Mouse (Mus musculus) thymus, postnatal 0 days (tissue): ENCODE measurements around the gene Rgs7bp. TPM values are rescaled to one million over a fixed set of nuclear protein-coding genes. Genes with fewer than 3 reads are reported as not detected.
A peak's percentile ranks its signal among the peaks of the same experiment; 100 is the strongest.

Source experiments
- DNase-seq: peaks from one replicate; pipeline ENCODE4 v3.0.0-alpha.2; 2015; ENCODE audit warnings: low spot score
- polyA plus RNA-seq: library from polyadenylated mRNA; unstranded; fragments of >200 nt; fragmentation: Nextera tagmentation; extraction: Ambion mirVana; gene quantifications from 2 replicates; pipeline ENCODE4 v1.2.1, GENCODE M21; 2015

The Rgs7bp gene
- polyA plus RNA-seq, 1 experiment from 2014 or later: 0.29 TPM

GRCm38 (mm10) chr13:105008891-105009290 is 45.8 kb downstream of the Rgs7bp start:
- DNase-seq: no peak

DNA sequence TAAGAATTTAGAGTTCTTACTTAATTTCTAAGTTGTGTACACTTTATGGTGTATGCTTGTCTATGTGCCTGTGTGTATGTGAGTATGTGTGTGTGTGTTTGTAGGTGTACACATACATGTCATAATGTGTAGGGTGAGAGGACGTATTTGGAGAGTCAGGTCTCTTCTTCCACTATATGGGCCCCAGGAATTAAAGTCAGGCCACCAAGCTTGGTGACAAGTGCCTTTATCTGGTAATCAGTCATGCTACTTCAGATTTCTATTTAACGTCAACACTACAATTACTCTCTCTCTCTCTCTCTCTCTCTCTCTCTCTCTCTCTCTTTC is 51.9 kb downstream of the Rgs7bp start:
- DNase-seq: no peak

DNA sequence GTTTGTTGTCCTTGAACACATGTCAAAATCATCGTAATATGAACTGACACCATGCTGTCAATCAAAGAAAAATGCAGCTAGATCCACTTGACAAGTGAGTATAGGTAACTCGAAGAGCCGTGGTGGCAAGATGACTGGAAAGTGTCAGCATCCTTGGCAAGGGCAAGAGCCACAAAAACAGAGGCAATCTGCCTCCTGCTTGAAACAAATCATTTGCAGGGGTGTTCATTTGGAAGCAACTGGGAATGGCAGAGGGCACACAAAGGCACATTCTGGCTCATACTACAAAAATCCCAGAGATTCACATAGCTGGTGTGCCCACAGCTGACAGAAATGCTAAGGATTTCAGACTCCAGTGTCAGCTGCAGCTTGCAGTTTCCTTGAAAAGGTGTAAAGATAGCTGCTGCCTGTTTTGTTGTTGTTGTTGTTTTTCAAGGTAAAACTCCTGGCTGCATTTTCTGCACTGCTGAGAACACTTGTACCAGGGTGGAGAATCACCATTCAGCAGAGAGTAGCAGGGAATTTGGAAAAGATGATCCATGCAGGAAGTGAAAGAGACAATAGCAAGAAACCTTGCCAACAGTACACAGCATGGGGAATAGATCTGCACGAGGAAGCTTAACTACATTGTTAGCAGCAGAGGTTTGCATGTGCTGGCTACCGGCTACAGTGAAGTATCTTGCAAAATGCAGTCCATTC is 52.4 kb downstream of the Rgs7bp start:
- DNase-seq: no peak

GRCm38 (mm10) chr13:105001714-105002113 is 53.0 kb downstream of the Rgs7bp start:
- DNase-seq: no peak

GRCm38 (mm10) chr13:104988811-104989258 is 65.9 kb downstream of the Rgs7bp start:
- no peak for DNase-seq

GRCm38 (mm10) chr13:104988009-104988540 is 66.7 kb downstream of the Rgs7bp start:
- DNase-seq: no peak

DNA sequence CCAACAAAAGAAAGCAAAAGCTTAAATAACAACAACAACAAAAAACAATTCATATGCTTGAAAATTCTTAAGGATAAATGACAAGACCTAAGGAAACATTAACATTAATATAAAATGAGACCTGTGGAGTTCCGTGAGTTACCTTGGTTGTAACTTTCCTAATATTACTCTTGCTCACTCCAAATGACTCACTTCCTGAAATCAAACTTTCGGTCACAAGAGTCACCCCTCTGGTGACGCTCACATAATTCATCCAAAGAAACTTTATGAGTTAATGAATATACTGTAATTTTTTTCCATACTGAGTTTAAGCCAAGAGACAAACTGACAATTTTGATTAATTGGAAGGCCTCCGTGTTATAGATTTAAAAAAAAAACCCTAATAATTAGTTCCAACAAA is 69.0 kb downstream of the Rgs7bp start:
- no peak for DNase-seq

DNA sequence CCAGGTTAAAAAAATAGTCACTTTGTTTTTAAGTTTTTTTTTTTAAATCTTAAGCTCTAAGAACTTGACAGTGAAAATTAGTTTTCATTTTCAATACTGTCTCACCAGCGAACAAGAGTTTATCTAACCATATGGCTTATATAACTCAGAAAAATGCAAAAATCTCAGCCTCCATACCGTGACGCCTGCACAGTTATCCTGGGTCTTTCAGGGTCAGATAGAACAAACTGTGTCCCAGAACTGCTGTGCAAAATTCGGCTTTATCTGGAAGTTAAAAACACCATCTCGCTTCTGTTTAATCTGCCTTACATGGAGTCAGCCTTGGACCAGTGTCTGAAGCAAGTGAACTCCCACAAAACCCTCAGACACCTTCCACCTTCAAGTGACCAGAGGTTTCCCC is 70.7 kb downstream of the Rgs7bp start:
- no peak for DNase-seq

- no peak for DNase-seq
These were observed 71.9 kb downstream of the Rgs7bp start for GRCm38 (mm10) chr13:104982781-104983353.

- DNase-seq: no peak
These were observed 76.6 kb downstream of the Rgs7bp start for GRCm38 (mm10) chr13:104978176-104978575.

- DNase-seq: no peak
These were observed 87.2 kb downstream of the Rgs7bp start for GRCm38 (mm10) chr13:104967486-104967885.

DNA sequence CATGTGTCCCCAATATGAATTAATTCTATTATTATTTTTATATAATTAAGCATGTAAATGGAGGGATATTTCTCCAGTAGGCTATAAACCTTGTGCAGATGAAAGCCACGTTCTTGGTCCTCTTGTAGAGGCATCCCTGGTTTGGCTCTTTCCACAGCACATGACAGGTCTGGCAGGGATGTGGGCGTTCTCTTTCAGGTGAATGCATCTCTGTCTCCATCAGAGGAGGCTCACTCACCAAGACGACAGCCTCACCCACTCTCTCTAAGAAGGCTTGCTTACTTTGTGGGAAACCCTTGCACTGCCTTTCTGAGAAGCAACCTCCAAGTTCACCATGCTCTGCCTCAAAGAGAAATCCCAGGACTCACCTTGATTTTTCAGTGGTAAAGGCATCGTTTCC is 91.0 kb downstream of the Rgs7bp start:
- DNase-seq: no peak

GRCm38 (mm10) chr13:104962716-104963411 is 91.9 kb downstream of the Rgs7bp start:
- no peak for DNase-seq

- no peak for DNase-seq
These were observed 92.6 kb downstream of the Rgs7bp start for GRCm38 (mm10) chr13:104962166-104962565.

- DNase-seq: no peak
These were observed 93.6 kb downstream of the Rgs7bp start for GRCm38 (mm10) chr13:104960951-104961715.

- no peak for DNase-seq
These were observed 94.4 kb downstream of the Rgs7bp start for GRCm38 (mm10) chr13:104960206-104960928.

DNA sequence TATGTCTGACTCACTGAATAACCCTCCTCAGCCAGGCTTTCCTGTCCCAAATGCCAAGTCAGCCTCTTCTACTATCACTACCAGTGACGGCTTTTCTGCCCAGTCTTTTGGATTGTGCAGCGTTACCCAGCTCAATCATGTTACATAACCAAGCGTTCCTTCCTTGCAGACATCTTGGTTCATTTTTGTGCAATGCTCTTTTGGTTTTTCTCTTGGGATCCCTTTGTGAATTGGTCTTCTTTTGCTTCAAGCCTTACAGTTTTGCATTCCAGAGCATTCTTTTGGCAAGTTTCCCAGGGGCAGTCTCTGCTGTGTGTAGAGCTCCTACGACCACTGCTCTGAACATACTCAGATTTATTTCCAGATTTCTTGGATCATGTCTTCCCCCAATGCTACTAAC is 95.0 kb downstream of the Rgs7bp start:
- DNase-seq: no peak

GRCm38 (mm10) chr13:104947958-104948357 is 106.8 kb downstream of the Rgs7bp start:
- peak; percentile 86 for DNase-seq

- DNase-seq: no peak
These were observed 114.2 kb downstream of the Rgs7bp start for GRCm38 (mm10) chr13:104940483-104940882.

DNA sequence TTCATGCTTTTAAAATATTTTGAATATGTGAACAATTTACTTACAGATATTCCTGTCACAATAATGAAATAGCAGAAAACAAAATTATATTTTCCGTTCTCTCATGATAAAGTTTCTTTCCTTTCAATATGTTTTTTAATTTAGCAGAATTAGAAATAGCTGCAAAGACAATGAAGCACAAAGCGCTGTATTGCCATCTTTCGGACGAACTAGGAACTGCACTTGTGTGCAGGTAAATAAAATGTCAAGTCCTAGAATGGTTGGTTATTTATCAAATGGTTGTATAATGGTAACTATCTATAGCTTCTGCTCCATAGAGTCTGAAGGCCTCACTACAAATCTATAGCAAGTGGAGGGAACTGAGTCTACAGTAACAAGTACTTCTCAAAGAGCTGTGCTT is 114.9 kb downstream of the Rgs7bp start:
- DNase-seq: peak; percentile 74
